ENCODE assay signal across 7 mouse cellular contexts in the genomic region with DNA sequence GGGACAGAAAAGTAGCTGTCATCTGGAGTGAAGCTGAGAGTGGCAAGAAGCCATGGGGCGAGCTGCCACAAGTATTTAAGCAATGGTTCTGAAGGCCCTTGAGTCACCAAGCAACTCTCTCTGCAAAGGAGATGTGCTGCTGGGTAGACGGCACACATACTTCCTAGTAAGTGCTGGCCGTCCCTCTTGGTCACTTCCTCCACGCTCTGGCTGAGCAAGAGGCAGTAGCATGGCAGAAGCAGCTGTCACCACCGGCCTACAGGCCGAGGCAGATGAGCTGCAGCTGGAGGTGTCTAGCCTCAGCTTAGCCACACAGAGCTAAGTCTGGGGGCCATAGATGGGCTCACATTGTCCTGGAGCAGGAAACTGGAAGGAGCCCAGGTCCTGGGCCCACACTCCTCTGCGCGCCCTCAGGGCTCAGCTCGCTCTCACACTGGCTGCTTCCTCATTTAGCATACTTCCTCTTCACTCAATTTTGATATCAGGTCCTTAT. TPM values are rescaled to one million over a fixed set of nuclear protein-coding genes. Genes with fewer than 3 reads are reported as not detected.
DNase-seq lines count a peak whose midpoint lies in the region; ATAC-seq lines count a peak whose summit lies in the region.

No protein-coding gene starts in this region.

- H3K9ac ChIP-seq in midbrain, embryonic 14.5 days (replicated peaks; ENCODE audit: low read length) = no peak overlapping the region
- H3K9ac ChIP-seq in midbrain, embryonic 11.5 days (ENCODE audit: low read length) = no peak overlapping the region
- no peak overlapping the region for H3K9ac ChIP-seq in embryonic facial prominence, embryonic 15.5 days
- H3K9ac ChIP-seq in liver, embryonic 11.5 days (ENCODE audit: low read depth, low read length) = no peak overlapping the region

- H3K4me1 ChIP-seq in midbrain, embryonic 14.5 days (ENCODE audit: control insufficient read depth, insufficient read depth, low read length) = peaks cover 54% of the 10 kb centered on the region
- H3K4me1 ChIP-seq in midbrain, embryonic 11.5 days (ENCODE audit: control insufficient read depth, insufficient read depth, low read length) = peaks cover 31% of the 10 kb centered on the region
- H3K4me1 ChIP-seq in embryonic facial prominence, embryonic 15.5 days = peaks cover 55% of the 10 kb centered on the region
- peaks cover 72% of the 10 kb centered on the region for H3K4me1 ChIP-seq in liver, embryonic 11.5 days (replicated peaks; ENCODE audit: control insufficient read depth, insufficient read depth, low read length)

- H3K9me3 ChIP-seq in midbrain, embryonic 14.5 days (ENCODE audit: control insufficient read depth, low read length) = no peaks in the 10 kb centered on the region
- H3K9me3 ChIP-seq in midbrain, embryonic 11.5 days (ENCODE audit: control insufficient read depth, low read length) = no peaks in the 10 kb centered on the region
- no peaks in the 10 kb centered on the region for H3K9me3 ChIP-seq in embryonic facial prominence, embryonic 15.5 days (replicated peaks)
- no peaks in the 10 kb centered on the region for H3K9me3 ChIP-seq in liver, embryonic 11.5 days (ENCODE audit: control insufficient read depth, low read length)

- no peak overlapping the region for H3K4me2 ChIP-seq in midbrain, embryonic 14.5 days (ENCODE audit: low read length)
- no peak overlapping the region for H3K4me2 ChIP-seq in midbrain, embryonic 11.5 days
- H3K4me2 ChIP-seq in embryonic facial prominence, embryonic 15.5 days (replicated peaks) = no peak overlapping the region
- H3K4me2 ChIP-seq in liver, embryonic 11.5 days = no peak overlapping the region

- no peak for DNase-seq in midbrain, embryonic 14.5 days
- no peak for DNase-seq in midbrain, embryonic 11.5 days (ENCODE audit: low spot score, missing footprints)
- no peak for DNase-seq in liver, embryonic 11.5 days (ENCODE audit: low spot score)
- DNase-seq in splenic B cell, adult 2 months (ENCODE audit: low read depth, low spot score) = peak; percentile 41
- DNase-seq in right cerebral cortex, postnatal 36 days (ENCODE audit: low spot score in 2 of 2) = no peak
- no peak for DNase-seq in cerebellum, postnatal 4 days (ENCODE audit: low spot score in 2 of 2)

- peak overlapping the region; percentile 89 for H3K27ac ChIP-seq in midbrain, embryonic 14.5 days (replicated peaks; ENCODE audit: low read depth, low read length)
- H3K27ac ChIP-seq in midbrain, embryonic 11.5 days (ENCODE audit: low read depth, low read length) = no peak overlapping the region
- H3K27ac ChIP-seq in embryonic facial prominence, embryonic 15.5 days (replicated peaks) = peak overlapping the region; percentile 86
- H3K27ac ChIP-seq in liver, embryonic 11.5 days (ENCODE audit: low read depth, low read length) = peak overlapping the region; percentile 6; the same call in 1 of the 2 replicates

- no peak for ATAC-seq in midbrain, embryonic 14.5 days (ENCODE audit: low FRiP score, low TSS enrichment)
- ATAC-seq in midbrain, embryonic 11.5 days (ENCODE audit: low FRiP score) = no peak
- ATAC-seq in embryonic facial prominence, embryonic 15.5 days (ENCODE audit: insufficient number of reproducible peaks, low FRiP score, low TSS enrichment, low read depth) = no peak
- no peak for ATAC-seq in liver, embryonic 11.5 days (replicated peaks; ENCODE audit: low FRiP score)

- WGBS in midbrain, embryonic 14.5 days = 86% methylated on average over 9 of the region's 9 CpGs
- WGBS in midbrain, embryonic 11.5 days = 90% methylated on average over 9 of the region's 9 CpGs
- WGBS in embryonic facial prominence, embryonic 15.5 days = 56% methylated on average over 9 of the region's 9 CpGs
- 69% methylated on average over 9 of the region's 9 CpGs for WGBS in liver, embryonic 11.5 days

- H3K36me3 ChIP-seq in midbrain, embryonic 14.5 days (ENCODE audit: control insufficient read depth, insufficient read depth, low read length) = peaks cover 19% of the 10 kb centered on the region
- no peaks in the 10 kb centered on the region; the same call in 1 of the 2 replicates for H3K36me3 ChIP-seq in midbrain, embryonic 11.5 days (ENCODE audit: control insufficient read depth, insufficient read depth, low read length)
- no peaks in the 10 kb centered on the region for H3K36me3 ChIP-seq in embryonic facial prominence, embryonic 15.5 days
- peaks cover 8% of the 10 kb centered on the region; the same call in 1 of the 2 replicates for H3K36me3 ChIP-seq in liver, embryonic 11.5 days (ENCODE audit: control insufficient read depth, insufficient read depth, low read length)
- no peaks in the 10 kb centered on the region for H3K36me3 ChIP-seq in splenic B cell, adult 2 months (ENCODE audit: control insufficient read depth, insufficient read depth, low read length, poor library complexity, severe bottlenecking)

- no peaks in the 10 kb centered on the region for H3K27me3 ChIP-seq in midbrain, embryonic 14.5 days (ENCODE audit: control insufficient read depth, insufficient read depth, low read length)
- H3K27me3 ChIP-seq in midbrain, embryonic 11.5 days (ENCODE audit: control insufficient read depth, insufficient read depth, low read length) = no peaks in the 10 kb centered on the region
- no peaks in the 10 kb centered on the region for H3K27me3 ChIP-seq in embryonic facial prominence, embryonic 15.5 days
- no peaks in the 10 kb centered on the region for H3K27me3 ChIP-seq in liver, embryonic 11.5 days (replicated peaks; ENCODE audit: control insufficient read depth, insufficient read depth, low read length)
- no peaks in the 10 kb centered on the region for H3K27me3 ChIP-seq in splenic B cell, adult 2 months (ENCODE audit: control insufficient read depth, insufficient read depth, low read length, poor library complexity, severe bottlenecking)

- no peak overlapping the region for H3K4me3 ChIP-seq in midbrain, embryonic 14.5 days (replicated peaks; ENCODE audit: low read depth, low read length)
- H3K4me3 ChIP-seq in midbrain, embryonic 11.5 days (ENCODE audit: low read depth, low read length) = no peak overlapping the region
- no peak overlapping the region for H3K4me3 ChIP-seq in embryonic facial prominence, embryonic 15.5 days (replicated peaks)
- H3K4me3 ChIP-seq in liver, embryonic 11.5 days (ENCODE audit: low read depth, low read length) = no peak overlapping the region

RNA-seq across cellular contexts. Expression of a gene that starts 20.4 kb away (rescaled TPM):
- 28.4 and 29.1 TPM in 2 replicates for polyA plus RNA-seq in midbrain, embryonic 14.5 days (2014; fragmentation: Nextera tagmentation; extraction: Ambion mirVana)
- polyA plus RNA-seq in midbrain, embryonic 11.5 days (2014; fragmentation: Nextera tagmentation; extraction: Ambion mirVana) = 8.9 and 11.1 TPM in 2 replicates
- polyA plus RNA-seq in embryonic facial prominence, embryonic 15.5 days (2015; fragmentation: Nextera tagmentation; extraction: Ambion mirVana) = 9.8 and 10.7 TPM in 2 replicates
- polyA plus RNA-seq in liver, embryonic 11.5 days (2014; fragmentation: Nextera tagmentation; extraction: Ambion mirVana) = 24.6 and 28.1 TPM in 2 replicates

RNA-seq across cellular contexts. Expression of a gene that starts 46.6 kb away (rescaled TPM):
- 10.6 and 11.4 TPM in 2 replicates for polyA plus RNA-seq in midbrain, embryonic 14.5 days (2014; fragmentation: Nextera tagmentation; extraction: Ambion mirVana)
- polyA plus RNA-seq in midbrain, embryonic 11.5 days (2014; fragmentation: Nextera tagmentation; extraction: Ambion mirVana) = 11.6 and 13.0 TPM in 2 replicates
- polyA plus RNA-seq in embryonic facial prominence, embryonic 15.5 days (2015; fragmentation: Nextera tagmentation; extraction: Ambion mirVana) = 15.6 and 18.0 TPM in 2 replicates
- polyA plus RNA-seq in liver, embryonic 11.5 days (2014; fragmentation: Nextera tagmentation; extraction: Ambion mirVana) = 7.2 TPM in 2 replicates

RNA-seq across cellular contexts. Expression of a gene that starts 54.8 kb away (rescaled TPM):
- 22.3 and 38.0 TPM in 2 replicates for polyA plus RNA-seq in midbrain, embryonic 14.5 days (2014; fragmentation: Nextera tagmentation; extraction: Ambion mirVana)
- 100 and 105 TPM in 2 replicates for polyA plus RNA-seq in midbrain, embryonic 11.5 days (2014; fragmentation: Nextera tagmentation; extraction: Ambion mirVana)
- 8.5 and 9.1 TPM in 2 replicates for polyA plus RNA-seq in embryonic facial prominence, embryonic 15.5 days (2015; fragmentation: Nextera tagmentation; extraction: Ambion mirVana)
- polyA plus RNA-seq in liver, embryonic 11.5 days (2014; fragmentation: Nextera tagmentation; extraction: Ambion mirVana) = 1.2 and 2.0 TPM in 2 replicates
